Mouse (Mus musculus): ENCODE measurements around the gene Rps12-ps3. TPM values are rescaled to one million over a fixed set of nuclear protein-coding genes. Genes with fewer than 3 reads are reported as not detected.

Rps12-ps3 gene
- total RNA-seq, 2 experiments from 2014 or later: 716 to 892 TPM

GRCm38 (mm10) chr19:59350273-59350903, 28.3 kb downstream of the Rps12-ps3 start:
- no peak for DNase-seq (ENCODE audit: low spot score in 2 of 2)

GRCm38 (mm10) chr19:59351151-59351889, 29.2 kb downstream of the Rps12-ps3 start:
- no peak for DNase-seq (ENCODE audit: low spot score in 2 of 2)

- DNase-seq (ENCODE audit: low spot score in 2 of 2): no peak
Observed at GRCm38 (mm10) chr19:59352760-59353159, 30.7 kb downstream of the Rps12-ps3 start.

GRCm38 (mm10) chr19:59354906-59355305, 32.8 kb downstream of the Rps12-ps3 start:
- no peak for DNase-seq (ENCODE audit: low spot score in 2 of 2)

GRCm38 (mm10) chr19:59356388-59356787, 34.3 kb downstream of the Rps12-ps3 start:
- no peak for DNase-seq (ENCODE audit: low spot score in 2 of 2)

GRCm38 (mm10) chr19:59356843-59357595, 34.9 kb downstream of the Rps12-ps3 start:
- no peak for DNase-seq (ENCODE audit: low spot score in 2 of 2)

- no peak for DNase-seq (ENCODE audit: low spot score in 2 of 2)
Observed at GRCm38 (mm10) chr19:59357878-59358277, 35.8 kb downstream of the Rps12-ps3 start.

- DNase-seq (ENCODE audit: low spot score in 2 of 2): no peak
Observed at GRCm38 (mm10) chr19:59359202-59359601, 37.1 kb downstream of the Rps12-ps3 start.

- no peak for DNase-seq (ENCODE audit: low spot score in 2 of 2)
Observed at GRCm38 (mm10) chr19:59360486-59360896, 38.4 kb downstream of the Rps12-ps3 start.

GRCm38 (mm10) chr19:59362646-59363045, 40.6 kb downstream of the Rps12-ps3 start:
- no peak for DNase-seq (ENCODE audit: low spot score in 2 of 2)

GRCm38 (mm10) chr19:59363666-59364065, 41.6 kb downstream of the Rps12-ps3 start:
- DNase-seq (ENCODE audit: low spot score in 2 of 2): no peak

- no peak for DNase-seq (ENCODE audit: low spot score in 2 of 2)
Observed at GRCm38 (mm10) chr19:59366724-59367123, 44.6 kb downstream of the Rps12-ps3 start.

- DNase-seq (ENCODE audit: low spot score in 2 of 2): no peak
Observed at GRCm38 (mm10) chr19:59367892-59368291, 45.8 kb downstream of the Rps12-ps3 start.

GRCm38 (mm10) chr19:59371016-59371415, 48.9 kb downstream of the Rps12-ps3 start:
- no peak for DNase-seq (ENCODE audit: low spot score in 2 of 2)

Other genes starting within 250 kb of the Rps12-ps3 start
- 1 to 10 TPM; 3.7 to 3.9 TPM for gene Shtn1, start 246.2 kb upstream of the Rps12-ps3 start, total RNA-seq (2021)
- gene Vax1, start 152.2 kb upstream of the Rps12-ps3 start, total RNA-seq (2021): not detected
- not detected for gene Kcnk18, start 103.1 kb upstream of the Rps12-ps3 start, total RNA-seq (2021)
- 1 to 10 TPM; 1.4 to 1.6 TPM for gene Slc18a2, start 61.4 kb upstream of the Rps12-ps3 start, total RNA-seq (2021)
- 10 to 100 TPM; 24.6 to 26.7 TPM for gene Pdzd8, start 23.5 kb downstream of the Rps12-ps3 start, total RNA-seq (2021)
- 1 to 10 TPM; 1.2 to 2.2 TPM for gene Emx2, start 136.1 kb downstream of the Rps12-ps3 start, total RNA-seq (2021)

All from gastrocnemius, postnatal 4 days (tissue).